Mouse (Mus musculus) layer of hippocampus, adult 11-12 months (tissue): ENCODE results near the gene Spp2.
A peak's percentile ranks its signal among the peaks of the same experiment; 100 is the strongest.
"Not testable (repeated sequence)": the region's sequence is repeated elsewhere in the genome, so short reads cannot be mapped to it uniquely, and the experiment has no call there.

Experiments used
- DNase-seq: peaks from one replicate; pipeline ENCODE4 v3.0.0; 2022; ENCODE audit warnings: low spot score

Spp2 gene

GRCm38 (mm10) chr1:88433096-88433883 lies 26.5 kb downstream of the Spp2 start:
- DNase-seq, result no peak

GRCm38 (mm10) chr1:88434057-88434456 lies 27.3 kb downstream of the Spp2 start:
- no peak for DNase-seq

GRCm38 (mm10) chr1:88437206-88438126 lies 30.7 kb downstream of the Spp2 start:
- no peak for DNase-seq

- no peak for DNase-seq
Measured at GRCm38 (mm10) chr1:88443383-88443782, 36.6 kb downstream of the Spp2 start.

- DNase-seq, result no peak
Measured at GRCm38 (mm10) chr1:88445400-88445799, 38.6 kb downstream of the Spp2 start.

GRCm38 (mm10) chr1:88446270-88447030 lies 39.7 kb downstream of the Spp2 start:
- no peak for DNase-seq

- no peak for DNase-seq
Measured at GRCm38 (mm10) chr1:88447483-88447882, 40.7 kb downstream of the Spp2 start.

- not testable (repeated sequence) for DNase-seq
Measured at GRCm38 (mm10) chr1:88448094-88448493, 41.3 kb downstream of the Spp2 start.

- DNase-seq, result no peak
Measured at GRCm38 (mm10) chr1:88449741-88450140, 43.0 kb downstream of the Spp2 start.

GRCm38 (mm10) chr1:88450668-88451067 lies 43.9 kb downstream of the Spp2 start:
- no peak for DNase-seq

- DNase-seq, result no peak
Measured at GRCm38 (mm10) chr1:88452198-88452597, 45.4 kb downstream of the Spp2 start.

- no peak for DNase-seq
Measured at GRCm38 (mm10) chr1:88454703-88455102, 47.9 kb downstream of the Spp2 start.

GRCm38 (mm10) chr1:88455761-88456160 lies 49.0 kb downstream of the Spp2 start:
- DNase-seq, result no peak

GRCm38 (mm10) chr1:88456451-88457072 lies 49.8 kb downstream of the Spp2 start:
- peak; percentile 79 for DNase-seq

GRCm38 (mm10) chr1:88459196-88459595 lies 52.4 kb downstream of the Spp2 start:
- no peak for DNase-seq

GRCm38 (mm10) chr1:88459655-88460054 lies 52.9 kb downstream of the Spp2 start:
- DNase-seq, result no peak

GRCm38 (mm10) chr1:88461096-88461495 lies 54.3 kb downstream of the Spp2 start:
- no peak for DNase-seq

- DNase-seq, result no peak
Measured at GRCm38 (mm10) chr1:88462484-88462883, 55.7 kb downstream of the Spp2 start.

GRCm38 (mm10) chr1:88463241-88463640 lies 56.5 kb downstream of the Spp2 start:
- no peak for DNase-seq

- DNase-seq, result no peak
Measured at GRCm38 (mm10) chr1:88464109-88464905, 57.5 kb downstream of the Spp2 start.

GRCm38 (mm10) chr1:88465722-88466121 lies 59.0 kb downstream of the Spp2 start:
- DNase-seq, result no peak
